Mouse (Mus musculus): Measurements from ENCODE around the gene Il4i1.

- TF ChIP-seq CTCF (IDR thresholded peaks at IDR 0.05; ENCODE audit: low read depth) (no peak), EP300 (IDR thresholded peaks at IDR 0.05; ENCODE audit: low read depth) (no peak)
Measured at GRCm38 (mm10) chr7:44809466-44809865, 6.7 kb upstream of the Il4i1 start.
